Mouse (Mus musculus) myocyte (in vitro differentiated cells): Measurements from ENCODE around the gene Tstd2.

Source experiments
- CEBPB ChIP-seq: IDR thresholded peaks from 2 replicates; pipeline ENCODE4 v1.6.1; 2011; ENCODE audit warnings: mild to moderate bottlenecking, moderate library complexity; ENCODE audit not compliant: poor library complexity, insufficient read depth, severe bottlenecking
- E2F4 ChIP-seq: IDR thresholded peaks from one replicate; pipeline ENCODE4 v1.6.1; 2011; ENCODE audit warnings: mild to moderate bottlenecking, control low read depth, moderate library complexity; ENCODE audit not compliant: insufficient read depth
- MAX ChIP-seq: IDR thresholded peaks from one replicate; pipeline ENCODE4 v1.6.1; 2011; ENCODE audit warnings: low read depth, mild to moderate bottlenecking, control low read depth
- MYOD1 ChIP-seq, 3 experiments: IDR thresholded peaks; one replicate each; pipeline ENCODE4 v1.6.1; 2011; ENCODE audit warnings: control low read depth in 2 of 3, low read depth in 2 of 3, mild to moderate bottlenecking in 2 of 3, moderate library complexity in 1 of 3; ENCODE audit not compliant: insufficient read length in 2 of 3, control insufficient read depth in 1 of 3
- POLR2A ChIP-seq: IDR thresholded peaks from one replicate; pipeline ENCODE4 v1.6.1; 2011; ENCODE audit warnings: low read depth, mild to moderate bottlenecking, control low read depth, moderate library complexity; ENCODE audit not compliant: insufficient read length
- POLR2AphosphoS2 ChIP-seq: IDR thresholded peaks from one replicate; pipeline ENCODE4 v1.6.1; 2011; ENCODE audit warnings: low read depth, control low read depth; ENCODE audit not compliant: insufficient read length
- REST ChIP-seq: IDR thresholded peaks from one replicate; pipeline ENCODE4 v1.6.1; 2011; ENCODE audit warnings: mild to moderate bottlenecking, control low read depth, moderate library complexity; ENCODE audit not compliant: insufficient read depth, insufficient read length
- SRF ChIP-seq: IDR thresholded peaks from one replicate; pipeline ENCODE4 v1.6.1; 2011; ENCODE audit warnings: low read depth; ENCODE audit not compliant: control insufficient read depth, insufficient read length
- TCF12 ChIP-seq: IDR thresholded peaks from one replicate; pipeline ENCODE4 v1.6.1; 2011; ENCODE audit warnings: mild to moderate bottlenecking, control low read depth; ENCODE audit not compliant: poor library complexity, insufficient read depth, severe bottlenecking
- USF1 ChIP-seq: IDR thresholded peaks from one replicate; pipeline ENCODE4 v1.6.1; 2011; ENCODE audit warnings: low read depth, mild to moderate bottlenecking, control low read depth, moderate library complexity

GRCm38 (mm10) chr4:46138287-46139222 is at the start of gene Tstd2, which contains the start of gene Ncbp1:
- peak; percentile 94 for TF ChIP-seq POLR2A
- no peak for TF ChIP-seq REST
- TF ChIP-seq E2F4 = no peak
- no peak for TF ChIP-seq TCF12
- peak; percentile 90 for TF ChIP-seq POLR2AphosphoS2
- no peak for TF ChIP-seq MYOD1 (IDR thresholded peaks at IDR 0.05; ENCODE audit: control insufficient read depth in 1 of 3, insufficient read length in 2 of 3, low read depth in 2 of 3)
- no peak for TF ChIP-seq USF1
- no peak for TF ChIP-seq SRF
- TF ChIP-seq MAX = no peak
- no peak for TF ChIP-seq CEBPB
